Mouse (Mus musculus) midbrain, embryonic 12.5 days (tissue): ENCODE measurements around the gene Ndufs8. TPM values are rescaled to one million over a fixed set of nuclear protein-coding genes. Genes with fewer than 3 reads are reported as not detected.

Experiments
- ATAC-seq: fragments of 200-750 bp; cut with Nextera tagmentation; 2 replicates; pipeline ENCODE4 v1.8.0; 2017; ENCODE audit warnings: low read depth, moderate TSS enrichment, moderate library complexity; ENCODE audit not compliant: low FRiP score
- H3K27ac ChIP-seq: fragments of 300-500 bp; sonication (generic); replicated peaks from 2 replicates; pipeline ENCODE4 v1.5.1; 2016; ENCODE audit warnings: mild to moderate bottlenecking
- H3K27me3 ChIP-seq: fragments of 300-500 bp; sonication (generic); 2 replicates; pipeline ENCODE4 v1.6.1; 2016; ENCODE audit warnings: mild to moderate bottlenecking
- H3K36me3 ChIP-seq: fragments of 300-500 bp; sonication (generic); 2 replicates; pipeline ENCODE4 v1.6.1; 2016
- H3K4me1 ChIP-seq: fragments of 300-500 bp; sonication (generic); 2 replicates; pipeline ENCODE4 v1.6.1; 2016
- H3K4me2 ChIP-seq: fragments of 300-500 bp; sonication (generic); replicated peaks from 2 replicates; pipeline ENCODE4 v1.6.1; 2016; ENCODE audit warnings: mild to moderate bottlenecking, moderate library complexity
- H3K4me3 ChIP-seq: fragments of 300-500 bp; sonication (generic); 2 replicates; pipeline ENCODE4 v1.5.1; 2016; ENCODE audit warnings: mild to moderate bottlenecking
- H3K9ac ChIP-seq: fragments of 300-500 bp; sonication (generic); replicated peaks from 2 replicates; pipeline ENCODE4 v1.6.1; 2016; ENCODE audit warnings: mild to moderate bottlenecking, moderate library complexity
- H3K9me3 ChIP-seq: fragments of 300-500 bp; sonication (generic); 2 replicates; pipeline ENCODE4 v1.6.1; 2016; ENCODE audit warnings: mild to moderate bottlenecking
- WGBS: fragments of 180-500 bp; shearing (Covaris S2); methylation state at CpG from one replicate; pipeline ENCODE4 v1.1.7; 2016; 5-methylcytosine and 5-hydroxymethylcytosine counted together
- polyA plus RNA-seq: library from polyadenylated mRNA; unstranded; fragments of >200 nt; fragmentation: Nextera tagmentation; extraction: Ambion mirVana; gene quantifications from 2 replicates; pipeline ENCODE4 v1.2.1, GENCODE M21; 2016

Ndufs8 gene
- polyA plus RNA-seq, 1 experiment from 2014 or later = 210 TPM

- Histone ChIP-seq H3K36me3 (no peaks in the 10 kb centered on the region), H3K4me1 (no peaks in the 10 kb centered on the region), H3K9ac (no peak overlapping the region), H3K27me3 (peaks cover 9% of the 10 kb centered on the region; the same call in 1 of the 2 replicates), H3K9me3 (no peaks in the 10 kb centered on the region), H3K27ac (no peak overlapping the region), H3K4me3 (no peak overlapping the region), H3K4me2 (no peak overlapping the region)
- 77% methylated on average over 3 of the region's 3 CpGs for WGBS
- no peak for ATAC-seq
These were observed 35.2 kb upstream of the Ndufs8 start for GRCm38 (mm10) chr19:3947813-3948212.

- no peaks in the 10 kb centered on the region for H3K9me3 ChIP-seq
- no peak overlapping the region for H3K9ac ChIP-seq
- 0 out of 2 replicates have a peak, but pooled peaks have one; percentile 34 for ATAC-seq
- peaks cover 11% of the 10 kb centered on the region; the same call in 1 of the 2 replicates for H3K27me3 ChIP-seq
- H3K4me1 ChIP-seq = no peaks in the 10 kb centered on the region
- no peak overlapping the region for H3K4me3 ChIP-seq
- no peak overlapping the region for H3K27ac ChIP-seq
- 15% methylated on average over 2 of the region's 2 CpGs for WGBS
- no peaks in the 10 kb centered on the region for H3K36me3 ChIP-seq
- no peak overlapping the region for H3K4me2 ChIP-seq
These were observed 34.1 kb upstream of the Ndufs8 start for GRCm38 (mm10) chr19:3946715-3947114.

GRCm38 (mm10) chr19:3945872-3946564 is 33.4 kb upstream of the Ndufs8 start:
- no peak overlapping the region for H3K27ac ChIP-seq
- ATAC-seq = no peak
- no peaks in the 10 kb centered on the region for H3K4me1 ChIP-seq
- WGBS = 35% methylated on average over 10 of the region's 10 CpGs
- H3K27me3 ChIP-seq = peaks cover 11% of the 10 kb centered on the region; the same call in 1 of the 2 replicates
- no peaks in the 10 kb centered on the region for H3K36me3 ChIP-seq
- H3K4me3 ChIP-seq = no peak overlapping the region
- no peaks in the 10 kb centered on the region for H3K9me3 ChIP-seq
- H3K4me2 ChIP-seq = no peak overlapping the region
- no peak overlapping the region for H3K9ac ChIP-seq

- Histone ChIP-seq H3K36me3 (no peaks in the 10 kb centered on the region), H3K4me1 (no peaks in the 10 kb centered on the region), H3K9ac (no peak overlapping the region), H3K4me3 (no peak overlapping the region), H3K9me3 (no peaks in the 10 kb centered on the region), H3K27ac (no peak overlapping the region), H3K27me3 (peaks cover 11% of the 10 kb centered on the region; the same call in 1 of the 2 replicates), H3K4me2 (no peak overlapping the region; the same call in 1 of the 2 replicates)
- ATAC-seq = no peak
- WGBS = 24% methylated on average over 27 of the region's 27 CpGs
These were observed 30.6 kb upstream of the Ndufs8 start for GRCm38 (mm10) chr19:3942986-3943735.

GRCm38 (mm10) chr19:3942315-3942714 is 29.7 kb upstream of the Ndufs8 start:
- no peak overlapping the region for H3K9ac ChIP-seq
- no peak overlapping the region for H3K4me3 ChIP-seq
- H3K9me3 ChIP-seq = no peaks in the 10 kb centered on the region
- H3K27me3 ChIP-seq = peaks cover 11% of the 10 kb centered on the region; the same call in 1 of the 2 replicates
- no peak overlapping the region for H3K27ac ChIP-seq
- 83% methylated on average over 7 of the region's 7 CpGs for WGBS
- no peaks in the 10 kb centered on the region for H3K36me3 ChIP-seq
- H3K4me1 ChIP-seq = no peaks in the 10 kb centered on the region
- no peak overlapping the region for H3K4me2 ChIP-seq
- ATAC-seq = no peak

GRCm38 (mm10) chr19:3935896-3936850 is 23.6 kb upstream of the Ndufs8 start:
- WGBS = 7% methylated on average over 22 of the region's 22 CpGs
- H3K4me1 ChIP-seq = peaks cover 14% of the 10 kb centered on the region
- peak overlapping the region; percentile 76 for H3K4me2 ChIP-seq
- H3K27me3 ChIP-seq = peaks cover 20% of the 10 kb centered on the region
- no peak overlapping the region for H3K27ac ChIP-seq
- peak overlapping the region; percentile 44 for H3K4me3 ChIP-seq
- 0 out of 2 replicates have a peak, but pooled peaks have one; percentile 12 for ATAC-seq
- H3K9me3 ChIP-seq = no peaks in the 10 kb centered on the region
- H3K36me3 ChIP-seq = no peaks in the 10 kb centered on the region
- H3K9ac ChIP-seq = peak overlapping the region; percentile 50; the same call in 1 of the 2 replicates

GRCm38 (mm10) chr19:3935032-3935895 is 22.7 kb upstream of the Ndufs8 start, which contains the start of gene Unc93b1:
Gene Unc93b1 (plus strand): TSS chr19:3935186.
- H3K4me2 ChIP-seq = peak within 1 kb of the TSS; percentile 76
- peaks cover 14% of the 10 kb centered on the region for H3K4me1 ChIP-seq
- no peaks in the 10 kb centered on the region for H3K36me3 ChIP-seq
- ATAC-seq = peak; percentile 71
- H3K27me3 ChIP-seq = peaks cover 20% of the 10 kb centered on the region
- H3K4me3 ChIP-seq = peak within 1 kb of the TSS; percentile 44
- 8% methylated on average over 41 of the region's 42 CpGs for WGBS
- peak within 1 kb of the TSS; percentile 50; the same call in 1 of the 2 replicates for H3K9ac ChIP-seq
- no peak within 1 kb of the TSS for H3K27ac ChIP-seq
- no peaks in the 10 kb centered on the region for H3K9me3 ChIP-seq

- no peak overlapping the region for H3K4me2 ChIP-seq
- no peak overlapping the region for H3K4me3 ChIP-seq
- H3K4me1 ChIP-seq = peaks cover 20% of the 10 kb centered on the region
- no peak overlapping the region for H3K9ac ChIP-seq
- ATAC-seq = no peak
- H3K27me3 ChIP-seq = peaks cover 16% of the 10 kb centered on the region
- H3K36me3 ChIP-seq = no peaks in the 10 kb centered on the region
- H3K27ac ChIP-seq = no peak overlapping the region
- WGBS = 90% methylated on average over 9 of the region's 9 CpGs
- no peaks in the 10 kb centered on the region for H3K9me3 ChIP-seq
These were observed 19.1 kb upstream of the Ndufs8 start for GRCm38 (mm10) chr19:3931716-3932115.

GRCm38 (mm10) chr19:3930262-3931057 is 17.9 kb upstream of the Ndufs8 start:
- H3K27me3 ChIP-seq = peaks cover 6% of the 10 kb centered on the region
- no peaks in the 10 kb centered on the region for H3K9me3 ChIP-seq
- peaks cover 11% of the 10 kb centered on the region for H3K4me1 ChIP-seq
- H3K36me3 ChIP-seq = no peaks in the 10 kb centered on the region
- H3K27ac ChIP-seq = no peak overlapping the region
- H3K4me3 ChIP-seq = no peak overlapping the region
- 0 out of 2 replicates have a peak overlapping the region, but pooled peaks have one; percentile 0 for H3K9ac ChIP-seq
- no peak overlapping the region for H3K4me2 ChIP-seq
- 80% methylated on average over 21 of the region's 21 CpGs for WGBS
- no peak for ATAC-seq

GRCm38 (mm10) chr19:3929211-3929941 is 16.8 kb upstream of the Ndufs8 start, which contains the start of gene Aldh3b1:
Gene Aldh3b1 (minus strand): TSS chr19:3929808.
- H3K9ac ChIP-seq = 0 out of 2 replicates have a peak within 1 kb of the TSS, but pooled peaks have one; percentile 0
- no peaks in the 10 kb centered on the region for H3K36me3 ChIP-seq
- no peaks in the 10 kb centered on the region for H3K9me3 ChIP-seq
- no peak for ATAC-seq
- WGBS = 65% methylated on average over 12 of the region's 12 CpGs
- H3K4me1 ChIP-seq = peaks cover 6% of the 10 kb centered on the region; the same call in 1 of the 2 replicates
- no peaks in the 10 kb centered on the region for H3K27me3 ChIP-seq
- no peak within 1 kb of the TSS for H3K4me2 ChIP-seq
- no peak within 1 kb of the TSS; the same call in 1 of the 2 replicates for H3K27ac ChIP-seq
- H3K4me3 ChIP-seq = no peak within 1 kb of the TSS
